Mouse (Mus musculus) limb, embryonic 15.5 days (tissue): ENCODE measurements at regions not wholly inside any gene's neighbourhood (a gene's known extent, or its start where the extent isn't known, plus 50 kb on each side); places are given as distances from the start of the nearest gene placed in this dataset.

Source experiments
- ATAC-seq: fragments of 200-750 bp; cut with Nextera tagmentation; 2 replicates; pipeline ENCODE4 v1.8.0; 2017; ENCODE audit warnings: low read depth, moderate TSS enrichment; ENCODE audit not compliant: insufficient number of reproducible peaks, low FRiP score, low TSS enrichment
- H3K27ac ChIP-seq: fragments of 300-500 bp; sonication (generic); 2 replicates; pipeline ENCODE4 v1.5.1; 2015; ENCODE audit warnings: moderate library complexity, mild to moderate bottlenecking, inconsistent platforms
- H3K27me3 ChIP-seq: fragments of 300-500 bp; sonication (generic); 2 replicates; pipeline ENCODE4 v1.6.1; 2015; ENCODE audit warnings: inconsistent platforms
- H3K36me3 ChIP-seq: fragments of 300-500 bp; sonication (generic); 2 replicates; pipeline ENCODE4 v1.6.1; 2015; ENCODE audit warnings: inconsistent platforms
- H3K4me1 ChIP-seq: fragments of 300-500 bp; sonication (generic); 2 replicates; pipeline ENCODE4 v1.6.1; 2015; ENCODE audit warnings: inconsistent platforms
- H3K4me2 ChIP-seq: fragments of 300-500 bp; sonication (generic); 2 replicates; pipeline ENCODE4 v1.6.1; 2015; ENCODE audit warnings: mild to moderate bottlenecking, inconsistent platforms
- H3K4me3 ChIP-seq: fragments of 300-500 bp; sonication (generic); 2 replicates; pipeline ENCODE4 v1.5.1; 2015; ENCODE audit warnings: mild to moderate bottlenecking, inconsistent platforms
- H3K9ac ChIP-seq: fragments of 300-500 bp; sonication (generic); 2 replicates; pipeline ENCODE4 v1.6.1; 2015; ENCODE audit warnings: inconsistent platforms
- H3K9me3 ChIP-seq: fragments of 300-500 bp; sonication (generic); 2 replicates; pipeline ENCODE4 v1.6.1; 2016; ENCODE audit warnings: inconsistent platforms
- WGBS: fragments of 180-500 bp; shearing (Covaris S2); methylation state at CpG from one replicate; pipeline ENCODE4 v1.1.7; 2015; 5-methylcytosine and 5-hydroxymethylcytosine counted together

DNA sequence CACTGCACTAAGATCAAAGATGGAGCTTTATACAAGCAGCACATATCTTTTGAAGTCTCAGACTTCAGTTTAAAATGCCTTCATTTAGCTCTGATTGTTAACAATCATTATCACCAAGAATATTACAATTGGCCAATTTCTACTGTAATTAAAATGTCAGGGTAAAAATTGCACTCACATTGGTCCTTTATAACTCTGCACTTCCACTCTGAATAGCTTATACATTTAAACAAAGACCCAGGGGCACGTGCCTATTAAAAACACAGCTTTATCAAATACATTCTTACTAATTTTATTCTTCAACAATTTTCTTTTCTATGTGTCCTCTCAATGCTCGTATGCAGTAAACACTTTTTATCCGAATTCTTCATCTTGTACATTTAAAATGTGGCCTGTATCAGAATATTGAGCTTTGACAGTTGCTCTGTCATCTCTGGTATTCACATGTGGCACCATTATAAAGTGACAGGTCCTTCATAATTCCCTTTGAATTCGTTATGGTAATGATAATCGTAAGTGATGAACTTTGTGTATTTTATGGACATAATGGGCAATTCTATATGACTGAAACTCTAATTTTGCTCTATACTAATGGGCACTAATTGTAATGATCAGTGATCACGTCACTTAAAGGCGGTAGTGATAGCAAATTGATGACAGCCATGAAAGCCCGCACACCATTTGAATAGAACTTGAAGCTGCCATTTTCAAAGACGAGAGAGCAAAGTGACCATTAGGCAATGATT lies 486.4 kb upstream of the Pbx1 start:
- ATAC-seq, result no peak
- WGBS, result 85% methylated on average over 9 of the region's 9 CpGs
- no peaks in the 10 kb centered on the region for H3K4me1 ChIP-seq
- no peak overlapping the region for H3K4me2 ChIP-seq
- no peak overlapping the region for H3K9ac ChIP-seq
- H3K4me3 ChIP-seq, result no peak overlapping the region
- H3K27ac ChIP-seq, result no peak overlapping the region
- H3K36me3 ChIP-seq, result no peaks in the 10 kb centered on the region
- H3K9me3 ChIP-seq, result no peaks in the 10 kb centered on the region
- no peaks in the 10 kb centered on the region for H3K27me3 ChIP-seq

DNA sequence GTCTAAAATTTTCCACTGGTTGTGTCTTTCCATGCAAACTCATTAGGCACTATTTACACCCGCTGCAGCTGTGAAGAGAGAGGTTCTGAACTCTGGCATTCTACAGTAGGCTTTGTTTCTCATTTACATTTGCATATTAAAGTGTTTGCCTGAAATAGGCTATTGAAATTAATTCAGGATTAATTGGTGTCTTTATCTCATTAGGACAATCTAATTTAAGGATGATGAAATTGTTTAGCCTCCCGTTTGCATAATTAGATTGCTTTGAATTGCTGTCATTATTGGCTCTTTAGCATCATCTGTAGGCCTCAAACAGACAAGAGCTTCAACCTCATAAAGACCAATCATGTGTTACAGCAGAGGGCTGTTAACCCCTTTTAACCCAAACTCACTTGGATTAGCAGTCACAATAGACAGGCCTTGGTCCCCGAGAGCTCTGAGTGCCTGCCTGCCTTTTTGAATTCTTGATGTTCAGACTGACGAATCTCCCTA lies 476.7 kb upstream of the Pbx1 start:
- ATAC-seq, result no peak
- 62% methylated on average over 4 of the region's 4 CpGs for WGBS
- Histone ChIP-seq H3K9ac (no peak overlapping the region), H3K27me3 (no peaks in the 10 kb centered on the region), H3K4me2 (no peak overlapping the region), H3K4me3 (no peak overlapping the region), H3K4me1 (no peaks in the 10 kb centered on the region), H3K27ac (no peak overlapping the region), H3K9me3 (no peaks in the 10 kb centered on the region), H3K36me3 (no peaks in the 10 kb centered on the region)

DNA sequence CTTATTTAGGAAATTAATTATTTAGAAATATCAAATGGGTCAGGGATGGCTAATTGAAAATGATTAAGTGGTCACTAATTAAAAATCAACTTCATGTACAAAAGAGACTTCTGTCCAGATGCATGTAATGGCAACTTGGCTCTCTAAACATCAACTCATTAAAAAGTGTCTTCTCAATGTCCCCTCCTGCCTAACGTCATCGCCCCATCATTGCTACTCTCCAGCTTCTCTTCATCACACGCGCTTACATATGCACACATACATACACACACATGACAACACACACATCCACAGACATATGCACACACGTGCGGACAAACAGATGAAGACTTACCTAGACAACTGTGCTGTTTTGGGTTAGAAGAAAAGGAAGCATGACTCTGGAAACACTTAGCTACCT lies 476.1 kb upstream of the Pbx1 start:
- no peak overlapping the region for H3K4me2 ChIP-seq
- H3K9ac ChIP-seq, result no peak overlapping the region
- H3K36me3 ChIP-seq, result no peaks in the 10 kb centered on the region
- ATAC-seq, result no peak
- no peaks in the 10 kb centered on the region for H3K4me1 ChIP-seq
- 88% methylated on average over 6 of the region's 6 CpGs for WGBS
- no peak overlapping the region for H3K27ac ChIP-seq
- no peaks in the 10 kb centered on the region for H3K9me3 ChIP-seq
- H3K27me3 ChIP-seq, result no peaks in the 10 kb centered on the region
- H3K4me3 ChIP-seq, result no peak overlapping the region

- H3K27me3 ChIP-seq, result no peaks in the 10 kb centered on the region
- no peaks in the 10 kb centered on the region for H3K36me3 ChIP-seq
- H3K9me3 ChIP-seq, result no peaks in the 10 kb centered on the region
- ATAC-seq, result no peak
- WGBS, result 83% methylated on average over 2 of the region's 2 CpGs
- H3K27ac ChIP-seq, result no peak overlapping the region
- no peak overlapping the region for H3K9ac ChIP-seq
- no peak overlapping the region for H3K4me3 ChIP-seq
- H3K4me2 ChIP-seq, result no peak overlapping the region
- no peaks in the 10 kb centered on the region for H3K4me1 ChIP-seq
Measured at GRCm38 (mm10) chr1:168898483-168898882, 466.4 kb upstream of the Pbx1 start.

DNA sequence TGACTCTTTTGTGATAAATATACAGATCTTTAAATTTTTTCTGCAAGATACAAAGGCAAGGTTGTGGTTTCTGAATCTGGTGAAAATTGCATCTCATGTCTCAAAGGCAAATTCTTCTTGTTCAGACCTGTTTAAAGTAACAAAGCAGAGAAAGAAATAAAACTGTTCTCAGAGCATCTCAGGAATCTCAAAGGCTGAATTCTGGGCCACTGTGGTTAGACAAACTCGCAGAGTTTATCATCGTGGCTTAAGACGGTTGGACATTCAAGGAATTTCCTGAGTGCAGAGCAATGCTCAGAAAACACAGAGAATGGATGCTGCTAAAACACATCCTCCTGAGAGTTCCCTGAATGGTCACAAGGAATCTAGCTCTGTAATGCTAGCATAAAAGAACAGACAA lies 429.5 kb upstream of the Pbx1 start:
- no peak for ATAC-seq
- Histone ChIP-seq H3K27ac (no peak overlapping the region), H3K36me3 (no peaks in the 10 kb centered on the region), H3K9me3 (no peaks in the 10 kb centered on the region), H3K4me3 (no peak overlapping the region), H3K4me2 (no peak overlapping the region), H3K27me3 (no peaks in the 10 kb centered on the region), H3K4me1 (no peaks in the 10 kb centered on the region), H3K9ac (no peak overlapping the region)
- 47% methylated on average over 3 of the region's 3 CpGs for WGBS

DNA sequence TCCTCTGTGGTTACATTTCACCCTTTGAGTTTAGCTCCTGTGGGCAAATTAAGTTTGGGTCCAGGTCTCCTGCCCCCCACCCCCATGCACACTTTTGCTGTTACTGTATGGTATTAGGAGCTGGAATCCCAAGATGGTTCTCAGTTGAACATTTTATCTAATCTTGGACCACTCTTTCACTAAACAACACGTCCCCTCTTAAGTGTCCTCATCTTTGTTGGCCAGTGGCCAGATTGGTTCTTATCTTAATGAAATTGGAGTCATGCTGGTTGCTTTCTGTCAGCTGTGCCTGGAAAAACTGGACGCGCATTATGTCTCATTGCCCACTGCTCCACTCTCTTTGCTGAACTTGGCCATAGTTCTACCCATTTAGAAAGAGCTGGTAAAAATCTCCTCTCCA lies 391.1 kb upstream of the Pbx1 start:
- Histone ChIP-seq H3K27ac (no peak overlapping the region), H3K4me3 (no peak overlapping the region), H3K36me3 (no peaks in the 10 kb centered on the region), H3K4me1 (no peaks in the 10 kb centered on the region), H3K27me3 (no peaks in the 10 kb centered on the region), H3K9me3 (no peaks in the 10 kb centered on the region), H3K4me2 (no peak overlapping the region), H3K9ac (no peak overlapping the region)
- ATAC-seq, result no peak
- WGBS, result 80% methylated on average over 3 of the region's 3 CpGs

DNA sequence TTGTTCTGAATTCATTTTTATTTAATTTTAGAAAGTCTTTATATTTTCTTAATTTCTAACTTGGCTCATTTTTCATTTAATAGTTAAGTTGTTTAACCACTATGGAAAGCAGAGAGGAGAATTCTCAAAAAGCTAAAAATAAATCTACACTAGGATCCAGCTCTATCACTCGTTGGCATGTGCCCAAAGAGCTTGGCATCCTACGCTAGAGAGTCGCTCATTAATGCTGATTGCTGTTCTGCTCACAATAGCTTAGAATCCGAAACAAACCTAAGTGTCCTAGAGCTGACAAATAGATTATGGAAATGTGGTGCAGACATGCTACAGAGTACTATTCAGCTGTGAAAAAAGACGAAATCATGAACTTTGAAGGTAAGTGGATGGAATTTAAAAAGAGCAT lies 386.3 kb upstream of the Pbx1 start:
- H3K4me2 ChIP-seq, result no peak overlapping the region
- no peaks in the 10 kb centered on the region for H3K27me3 ChIP-seq
- H3K4me3 ChIP-seq, result no peak overlapping the region
- WGBS, result 85% methylated on average over 5 of the region's 5 CpGs
- H3K9me3 ChIP-seq, result no peaks in the 10 kb centered on the region
- H3K9ac ChIP-seq, result no peak overlapping the region
- no peaks in the 10 kb centered on the region for H3K4me1 ChIP-seq
- ATAC-seq, result no peak
- H3K36me3 ChIP-seq, result no peaks in the 10 kb centered on the region
- H3K27ac ChIP-seq, result no peak overlapping the region

GRCm38 (mm10) chr1:168807084-168807483 lies 375.0 kb upstream of the Pbx1 start:
- no peaks in the 10 kb centered on the region for H3K36me3 ChIP-seq

GRCm38 (mm10) chr1:168805442-168805841 lies 373.4 kb upstream of the Pbx1 start:
- H3K27ac ChIP-seq, result no peak overlapping the region
- no peak overlapping the region for H3K4me2 ChIP-seq
- WGBS, result 74% methylated on average over 3 of the region's 3 CpGs
- H3K36me3 ChIP-seq, result no peaks in the 10 kb centered on the region
- H3K4me3 ChIP-seq, result no peak overlapping the region
- H3K9ac ChIP-seq, result no peak overlapping the region
- H3K27me3 ChIP-seq, result no peaks in the 10 kb centered on the region
- no peak for ATAC-seq
- H3K4me1 ChIP-seq, result no peaks in the 10 kb centered on the region
- H3K9me3 ChIP-seq, result no peaks in the 10 kb centered on the region

More at GRCm38 (mm10) chr1:168807084-168807483, 375.0 kb upstream of the Pbx1 start:
- Histone ChIP-seq H3K27me3 (no peaks in the 10 kb centered on the region), H3K4me2 (no peak overlapping the region), H3K9ac (no peak overlapping the region), H3K27ac (no peak overlapping the region), H3K4me1 (no peaks in the 10 kb centered on the region), H3K4me3 (no peak overlapping the region), H3K9me3 (no peaks in the 10 kb centered on the region)
- 56% methylated on average over 3 of the region's 3 CpGs for WGBS
- ATAC-seq, result no peak

- no peaks in the 10 kb centered on the region for H3K27me3 ChIP-seq
- no peak for ATAC-seq
- no peak overlapping the region for H3K9ac ChIP-seq
- 57% methylated on average over 1 of the region's 1 CpGs for WGBS
- H3K4me1 ChIP-seq, result no peaks in the 10 kb centered on the region
- H3K36me3 ChIP-seq, result no peaks in the 10 kb centered on the region
- no peak overlapping the region for H3K27ac ChIP-seq
- H3K4me2 ChIP-seq, result no peak overlapping the region
- H3K4me3 ChIP-seq, result no peak overlapping the region
- no peaks in the 10 kb centered on the region for H3K9me3 ChIP-seq
Measured at GRCm38 (mm10) chr1:168801046-168801445, 369.0 kb upstream of the Pbx1 start.

GRCm38 (mm10) chr1:168786731-168787130 lies 354.7 kb upstream of the Pbx1 start:
- Histone ChIP-seq H3K27ac (no peak overlapping the region), H3K4me1 (0 out of 2 replicates have a peak, but pooled peaks cover 2% of the 10 kb centered on the region), H3K4me2 (no peak overlapping the region), H3K36me3 (no peaks in the 10 kb centered on the region), H3K9me3 (no peaks in the 10 kb centered on the region), H3K9ac (no peak overlapping the region), H3K27me3 (no peaks in the 10 kb centered on the region), H3K4me3 (no peak overlapping the region)
- 34% methylated on average over 3 of the region's 3 CpGs for WGBS
- ATAC-seq, result no peak

GRCm38 (mm10) chr1:168783851-168784250 lies 351.8 kb upstream of the Pbx1 start:
- Histone ChIP-seq H3K4me2 (no peak overlapping the region), H3K9ac (no peak overlapping the region), H3K27ac (no peak overlapping the region), H3K36me3 (no peaks in the 10 kb centered on the region), H3K4me3 (no peak overlapping the region), H3K9me3 (no peaks in the 10 kb centered on the region), H3K27me3 (no peaks in the 10 kb centered on the region), H3K4me1 (0 out of 2 replicates have a peak, but pooled peaks cover 2% of the 10 kb centered on the region)
- ATAC-seq, result no peak
